Mouse (Mus musculus) testis, adult 2 months (tissue): ENCODE data around the gene Henmt1.

ENCODE experiments used
- CTCF ChIP-seq: fragments of 200-500 bp; IDR thresholded peaks from 2 replicates; pipeline ENCODE4 v1.5.1; 2012; ENCODE audit warnings: low read depth, mild to moderate bottlenecking, inconsistent platforms, low read length, moderate library complexity; ENCODE audit not compliant: control insufficient read depth, insufficient read depth, insufficient replicate concordance
- POLR2A ChIP-seq: fragments of 200-500 bp; IDR thresholded peaks from 2 replicates; pipeline ENCODE4 v1.6.1; 2012; ENCODE audit warnings: low read depth, mild to moderate bottlenecking, inconsistent platforms, low read length, moderate library complexity; ENCODE audit not compliant: control insufficient read depth

DNA sequence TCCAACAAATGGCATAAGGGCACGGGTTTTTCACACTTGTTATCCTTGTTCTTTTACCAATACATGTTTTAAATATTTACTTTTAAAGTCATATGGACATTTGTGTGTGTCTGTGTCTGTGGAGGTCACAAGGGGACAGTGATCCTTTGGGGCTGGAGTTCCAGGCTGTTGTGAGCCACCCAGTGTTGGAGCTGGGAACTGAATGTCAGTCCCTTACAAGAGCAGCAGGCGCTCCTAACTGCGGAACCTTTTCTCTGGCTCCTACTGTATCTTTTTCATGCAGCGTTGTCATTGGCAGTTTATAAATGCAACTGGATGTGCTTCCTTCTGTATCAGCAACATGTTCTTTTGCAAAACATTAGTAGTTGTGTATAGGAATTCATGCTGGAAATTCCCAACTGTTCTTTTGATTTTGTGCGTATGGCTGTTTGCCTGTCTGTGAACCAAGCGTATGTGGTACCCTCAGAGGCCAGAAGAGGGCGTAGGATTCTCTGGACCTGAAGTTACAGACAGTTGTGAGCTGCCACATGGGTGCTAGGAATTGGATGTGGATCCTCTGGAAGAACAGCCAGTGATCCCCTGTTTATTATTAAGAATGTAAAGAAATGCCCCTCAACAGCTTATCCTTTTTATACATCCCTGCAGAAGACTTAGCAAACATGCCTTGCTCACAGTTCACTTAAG, 24.8 kb downstream of the Henmt1 start:
- TF ChIP-seq POLR2A, result no peak
- TF ChIP-seq CTCF, result no peak; the same call in 1 of the 2 replicates
